Mouse (Mus musculus) lung, embryonic 16.5 days (tissue): ENCODE results near the gene Zfp428. TPM values are rescaled to one million over a fixed set of nuclear protein-coding genes. Genes with fewer than 3 reads are reported as not detected.

Source experiments
- ATAC-seq: fragments of 200-750 bp; cut with Nextera tagmentation; 2 replicates; pipeline ENCODE4 v1.8.0; 2017; ENCODE audit warnings: low read depth, mild to moderate bottlenecking, moderate library complexity
- H3K27ac ChIP-seq: fragments of 300-500 bp; sonication (generic); 2 replicates; pipeline ENCODE4 v1.5.1; 2014; ENCODE audit warnings: mild to moderate bottlenecking, control low read depth, low read length
- H3K27me3 ChIP-seq: fragments of 300-500 bp; sonication (generic); 2 replicates; pipeline ENCODE4 v1.6.1; 2014; ENCODE audit warnings: low read depth, low read length, mixed read lengths; ENCODE audit not compliant: control insufficient read depth, insufficient read depth
- H3K36me3 ChIP-seq: fragments of 300-500 bp; sonication (generic); 2 replicates; pipeline ENCODE4 v1.6.1; 2014; ENCODE audit warnings: low read length; ENCODE audit not compliant: control insufficient read depth, insufficient read depth
- H3K4me1 ChIP-seq: fragments of 300-500 bp; sonication (generic); replicated peaks from 2 replicates; pipeline ENCODE4 v1.6.1; 2014; ENCODE audit warnings: low read length, mixed read lengths; ENCODE audit not compliant: control insufficient read depth, insufficient read depth
- H3K4me2 ChIP-seq: fragments of 300-500 bp; sonication (generic); 2 replicates; pipeline ENCODE4 v1.6.1; 2014; ENCODE audit warnings: low read depth, low read length, control low read depth
- H3K4me3 ChIP-seq: fragments of 300-500 bp; sonication (generic); 2 replicates; pipeline ENCODE4 v1.5.1; 2014; ENCODE audit warnings: mild to moderate bottlenecking, low read length, control low read depth
- H3K9ac ChIP-seq: fragments of 300-500 bp; sonication (generic); 2 replicates; pipeline ENCODE4 v1.6.1; 2014; ENCODE audit warnings: low read length, control low read depth
- H3K9me3 ChIP-seq: fragments of 300-500 bp; sonication (generic); 2 replicates; pipeline ENCODE4 v1.6.1; 2016; ENCODE audit warnings: low read length; ENCODE audit not compliant: control insufficient read depth
- WGBS: fragments of 180-500 bp; shearing (Covaris S2); extraction: QIAGEN DNeasy Blood & Tissue Kit; methylation state at CpG from one replicate; pipeline ENCODE4 v1.1.7; 2014; 5-methylcytosine and 5-hydroxymethylcytosine counted together
- polyA plus RNA-seq: library from polyadenylated mRNA; unstranded; fragments of >200 nt; fragmentation: Nextera tagmentation; extraction: Ambion mirVana; gene quantifications from 2 replicates; pipeline ENCODE4 v1.2.1, GENCODE M21; 2015

Gene Zfp428
- polyA plus RNA-seq, 1 experiment from 2014 or later: 31.8 TPM

GRCm38 (mm10) chr7:24469126-24469525 is 37.7 kb upstream of the Zfp428 start:
- H3K27me3 ChIP-seq: no peaks in the 10 kb centered on the region
- no peak overlapping the region for H3K27ac ChIP-seq
- no peak overlapping the region for H3K4me2 ChIP-seq
- no peak overlapping the region for H3K9ac ChIP-seq
- 0 out of 2 replicates have a peak, but pooled peaks cover 1% of the 10 kb centered on the region for H3K4me1 ChIP-seq
- H3K36me3 ChIP-seq: peaks cover 32% of the 10 kb centered on the region
- H3K9me3 ChIP-seq: peaks cover 4% of the 10 kb centered on the region
- 83% methylated on average over 3 of the region's 3 CpGs for WGBS
- no peak for ATAC-seq
- H3K4me3 ChIP-seq: no peak overlapping the region

- Histone ChIP-seq H3K9me3 (peaks cover 4% of the 10 kb centered on the region), H3K9ac (no peak overlapping the region), H3K4me1 (no peaks in the 10 kb centered on the region), H3K27me3 (no peaks in the 10 kb centered on the region), H3K36me3 (peaks cover 32% of the 10 kb centered on the region), H3K4me3 (no peak overlapping the region), H3K4me2 (no peak overlapping the region), H3K27ac (no peak overlapping the region)
- WGBS: 90% methylated on average over 7 of the region's 7 CpGs
- no peak for ATAC-seq
These were observed 36.5 kb upstream of the Zfp428 start for GRCm38 (mm10) chr7:24470356-24470755.

GRCm38 (mm10) chr7:24472442-24472841 is 34.4 kb upstream of the Zfp428 start:
- no peak overlapping the region for H3K9ac ChIP-seq
- H3K27ac ChIP-seq: no peak overlapping the region
- ATAC-seq: no peak
- no peak overlapping the region for H3K4me3 ChIP-seq
- peaks cover 27% of the 10 kb centered on the region for H3K36me3 ChIP-seq
- no peak overlapping the region for H3K4me2 ChIP-seq
- WGBS: 64% methylated on average over 6 of the region's 6 CpGs
- peaks cover 4% of the 10 kb centered on the region for H3K9me3 ChIP-seq
- H3K27me3 ChIP-seq: no peaks in the 10 kb centered on the region
- H3K4me1 ChIP-seq: no peaks in the 10 kb centered on the region

GRCm38 (mm10) chr7:24472937-24473336 is 33.9 kb upstream of the Zfp428 start:
- H3K4me1 ChIP-seq: no peaks in the 10 kb centered on the region
- 77% methylated on average over 7 of the region's 7 CpGs for WGBS
- peaks cover 25% of the 10 kb centered on the region for H3K36me3 ChIP-seq
- no peak overlapping the region for H3K9ac ChIP-seq
- H3K4me2 ChIP-seq: no peak overlapping the region
- H3K27me3 ChIP-seq: no peaks in the 10 kb centered on the region
- H3K9me3 ChIP-seq: peaks cover 4% of the 10 kb centered on the region
- no peak for ATAC-seq
- no peak overlapping the region for H3K4me3 ChIP-seq
- H3K27ac ChIP-seq: no peak overlapping the region

GRCm38 (mm10) chr7:24473913-24474529 is 32.8 kb upstream of the Zfp428 start:
- Histone ChIP-seq H3K9ac (no peak overlapping the region), H3K4me1 (no peaks in the 10 kb centered on the region), H3K4me2 (no peak overlapping the region), H3K27me3 (no peaks in the 10 kb centered on the region), H3K9me3 (peaks cover 2% of the 10 kb centered on the region), H3K4me3 (no peak overlapping the region), H3K36me3 (peaks cover 20% of the 10 kb centered on the region), H3K27ac (no peak overlapping the region)
- 57% methylated on average over 10 of the region's 10 CpGs for WGBS
- ATAC-seq: peak; percentile 13; the same call in 1 of the 2 replicates

GRCm38 (mm10) chr7:24474811-24475506 is 31.8 kb upstream of the Zfp428 start:
- peak; percentile 19; the same call in 1 of the 2 replicates for ATAC-seq
- H3K27me3 ChIP-seq: no peaks in the 10 kb centered on the region; the same call in 1 of the 2 replicates
- peaks cover 14% of the 10 kb centered on the region for H3K36me3 ChIP-seq
- H3K4me2 ChIP-seq: no peak overlapping the region
- WGBS: 55% methylated on average over 21 of the region's 21 CpGs
- H3K4me3 ChIP-seq: no peak overlapping the region
- no peak overlapping the region for H3K9ac ChIP-seq
- no peak overlapping the region for H3K27ac ChIP-seq
- no peaks in the 10 kb centered on the region for H3K4me1 ChIP-seq
- no peaks in the 10 kb centered on the region; the same call in 1 of the 2 replicates for H3K9me3 ChIP-seq

- H3K4me2 ChIP-seq: no peak overlapping the region
- peaks cover 6% of the 10 kb centered on the region; the same call in 1 of the 2 replicates for H3K27me3 ChIP-seq
- peaks cover 2% of the 10 kb centered on the region; the same call in 1 of the 2 replicates for H3K4me1 ChIP-seq
- no peak overlapping the region for H3K9ac ChIP-seq
- no peak overlapping the region for H3K4me3 ChIP-seq
- no peaks in the 10 kb centered on the region; the same call in 1 of the 2 replicates for H3K9me3 ChIP-seq
- 82% methylated on average over 8 of the region's 8 CpGs for WGBS
- H3K27ac ChIP-seq: no peak overlapping the region
- ATAC-seq: no peak
- H3K36me3 ChIP-seq: peaks cover 14% of the 10 kb centered on the region
These were observed 30.5 kb upstream of the Zfp428 start for GRCm38 (mm10) chr7:24476338-24476737.

GRCm38 (mm10) chr7:24476856-24477255 is 29.9 kb upstream of the Zfp428 start:
- peaks cover 11% of the 10 kb centered on the region; the same call in 1 of the 2 replicates for H3K27me3 ChIP-seq
- H3K4me1 ChIP-seq: peaks cover 4% of the 10 kb centered on the region; the same call in 1 of the 2 replicates
- no peak overlapping the region for H3K4me2 ChIP-seq
- no peak overlapping the region for H3K4me3 ChIP-seq
- H3K36me3 ChIP-seq: peaks cover 11% of the 10 kb centered on the region
- no peak overlapping the region for H3K27ac ChIP-seq
- WGBS: 82% methylated on average over 7 of the region's 7 CpGs
- H3K9me3 ChIP-seq: no peaks in the 10 kb centered on the region; the same call in 1 of the 2 replicates
- H3K9ac ChIP-seq: no peak overlapping the region
- no peak for ATAC-seq

- Histone ChIP-seq H3K9me3 (no peaks in the 10 kb centered on the region), H3K27me3 (peaks cover 22% of the 10 kb centered on the region), H3K4me2 (no peak overlapping the region), H3K9ac (no peak overlapping the region), H3K4me1 (peaks cover 4% of the 10 kb centered on the region; the same call in 1 of the 2 replicates), H3K4me3 (no peak overlapping the region), H3K36me3 (no peaks in the 10 kb centered on the region), H3K27ac (no peak overlapping the region)
- WGBS: 79% methylated on average over 5 of the region's 5 CpGs
- no peak for ATAC-seq
These were observed 27.9 kb upstream of the Zfp428 start for GRCm38 (mm10) chr7:24478911-24479310.
